Comparison of ENCODE assay signal across 28 mouse cellular contexts in the genomic region with DNA sequence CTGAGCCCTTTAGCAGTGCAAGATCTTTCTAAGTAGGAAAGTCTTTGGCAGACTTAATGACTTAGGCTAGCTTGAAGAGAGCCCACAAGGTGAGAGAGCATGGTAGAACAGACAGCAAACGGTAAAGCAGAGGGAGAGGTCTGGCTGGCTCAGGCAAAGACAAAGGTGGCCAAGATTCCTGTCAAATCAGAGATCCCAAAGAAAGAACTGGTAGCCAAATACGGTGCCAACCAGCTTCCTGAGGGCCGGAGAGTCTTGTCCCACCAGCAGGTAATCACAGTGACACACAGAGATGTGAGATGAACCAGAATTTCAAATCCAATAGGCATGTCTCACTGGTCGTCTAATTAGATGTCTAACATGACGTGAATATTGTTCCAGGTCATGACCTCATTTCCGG. TPM values are rescaled to one million over a fixed set of nuclear protein-coding genes. Genes with fewer than 3 reads are reported as not detected.
"Had no signal": no experiment of that assay in that cellular context is flagged by ENCODE, and none has a peak within 500 bp of the region (broad histone marks: within the 10 kb centered on the region; RNA-seq: fewer than 3 reads in every experiment).

No protein-coding gene starts in this region.

- H3K27me3 ChIP-seq: embryonic facial prominence, embryonic 12.5 days; embryonic facial prominence, embryonic 13.5 days; embryonic facial prominence, embryonic 15.5 days; forebrain, embryonic 12.5 days; forebrain, embryonic 13.5 days; forebrain, embryonic 15.5 days had no signal

- H3K9me3 ChIP-seq: embryonic facial prominence, embryonic 10.5 days; embryonic facial prominence, embryonic 12.5 days; embryonic facial prominence, embryonic 13.5 days; embryonic facial prominence, embryonic 15.5 days; forebrain, embryonic 10.5 days; forebrain, embryonic 12.5 days; forebrain, embryonic 13.5 days; forebrain, embryonic 15.5 days had no signal

- H3K9ac ChIP-seq: embryonic facial prominence, embryonic 12.5 days; embryonic facial prominence, embryonic 13.5 days; embryonic facial prominence, embryonic 15.5 days; forebrain, embryonic 12.5 days; forebrain, embryonic 13.5 days; forebrain, embryonic 15.5 days; forebrain, postnatal 0 days had no signal

- ATAC-seq: forebrain, embryonic 13.5 days; forebrain, embryonic 14.5 days; forebrain, embryonic 15.5 days; forebrain, embryonic 16.5 days; forebrain, postnatal 0 days had no signal

- H3K36me3 ChIP-seq: embryonic facial prominence, embryonic 10.5 days; embryonic facial prominence, embryonic 12.5 days; embryonic facial prominence, embryonic 13.5 days; embryonic facial prominence, embryonic 15.5 days; forebrain, embryonic 10.5 days; forebrain, embryonic 12.5 days; forebrain, embryonic 15.5 days had no signal

- H3K27ac ChIP-seq: embryonic facial prominence, embryonic 10.5 days; embryonic facial prominence, embryonic 12.5 days; embryonic facial prominence, embryonic 13.5 days; embryonic facial prominence, embryonic 15.5 days; forebrain, embryonic 10.5 days; forebrain, embryonic 12.5 days; forebrain, embryonic 13.5 days; forebrain, embryonic 15.5 days; gastrocnemius, adult 2 months; heart, adult 2 months had no signal

- H3K4me2 ChIP-seq: embryonic facial prominence, embryonic 12.5 days; embryonic facial prominence, embryonic 13.5 days; embryonic facial prominence, embryonic 15.5 days; forebrain, embryonic 12.5 days; forebrain, embryonic 13.5 days; forebrain, embryonic 15.5 days had no signal

- H3K4me3 ChIP-seq: embryonic facial prominence, embryonic 10.5 days; embryonic facial prominence, embryonic 12.5 days; embryonic facial prominence, embryonic 13.5 days; embryonic facial prominence, embryonic 15.5 days; erythroblast, embryonic 14.5 days; forebrain, embryonic 10.5 days; forebrain, embryonic 12.5 days; forebrain, embryonic 13.5 days; forebrain, embryonic 15.5 days; gastrocnemius, adult 2 months; heart, adult 2 months had no signal

- DNase-seq: cerebellum, adult 2 months; cerebellum, adult 8-10 months; cerebellum, adult 9-10 months; cerebellum, adult 9-11 months; cerebellum, postnatal 25 days; cerebellum, postnatal 36 days; embryo, embryonic 11 days; forebrain, postnatal 0 days; gastrocnemius, adult 2 months; gastrocnemius, postnatal 10 days; gastrocnemius, postnatal 14 days; gastrocnemius, postnatal 25 days; gastrocnemius, postnatal 36 days; heart, adult 11 months; heart, adult 18-20 months; heart, adult 2 months had no signal

- H3K4me1 ChIP-seq: embryonic facial prominence, embryonic 10.5 days; embryonic facial prominence, embryonic 12.5 days; embryonic facial prominence, embryonic 15.5 days; forebrain, embryonic 12.5 days; forebrain, embryonic 13.5 days; forebrain, embryonic 15.5 days had no signal

RNA-seq across cellular contexts. Expression of a gene that starts 40.6 kb away (rescaled TPM):
- total RNA-seq: gastrocnemius, postnatal 36 days had no signal
- polyA plus RNA-seq: erythroblast, embryonic 14.5 days; forebrain, embryonic 10.5 days; forebrain, embryonic 11.5 days had no signal
